Mouse (Mus musculus) B cell, adult 2 months (primary cell): ENCODE measurements around the gene Osbpl10.

Experiments
- DNase-seq, 2 experiments: peaks; one replicate each; pipeline ENCODE4 v3.0.0; 2022

The Osbpl10 gene

GRCm38 (mm10) chr9:115169591-115169990, 191.2 kb downstream of the Osbpl10 start:
- no peak for DNase-seq

GRCm38 (mm10) chr9:115172096-115172495, 193.7 kb downstream of the Osbpl10 start:
- no peak for DNase-seq

GRCm38 (mm10) chr9:115179154-115179553, 200.8 kb downstream of the Osbpl10 start:
- no peak for DNase-seq

GRCm38 (mm10) chr9:115179935-115180334, 201.6 kb downstream of the Osbpl10 start:
- DNase-seq = no peak

- DNase-seq = no peak
Observed at GRCm38 (mm10) chr9:115186402-115186801, 208.0 kb downstream of the Osbpl10 start.

GRCm38 (mm10) chr9:115190376-115190942, 212.1 kb downstream of the Osbpl10 start:
- no peak for DNase-seq

- DNase-seq = no peak
Observed at GRCm38 (mm10) chr9:115192890-115193289, 214.5 kb downstream of the Osbpl10 start.

GRCm38 (mm10) chr9:115197082-115197481, 218.7 kb downstream of the Osbpl10 start:
- no peak for DNase-seq

GRCm38 (mm10) chr9:115200166-115200862, 221.9 kb downstream of the Osbpl10 start:
- DNase-seq = no peak

- DNase-seq = no peak
Observed at GRCm38 (mm10) chr9:115201264-115201663, 222.9 kb downstream of the Osbpl10 start.

- no peak for DNase-seq
Observed at GRCm38 (mm10) chr9:115203136-115203535, 224.8 kb downstream of the Osbpl10 start.

GRCm38 (mm10) chr9:115205491-115205890, 227.1 kb downstream of the Osbpl10 start:
- peak; percentile 58 to 65 for DNase-seq

- DNase-seq = no peak
Observed at GRCm38 (mm10) chr9:115206219-115206618, 227.8 kb downstream of the Osbpl10 start.

GRCm38 (mm10) chr9:115209737-115210136, 231.4 kb downstream of the Osbpl10 start:
- no peak for DNase-seq

GRCm38 (mm10) chr9:115210535-115210934, 232.2 kb downstream of the Osbpl10 start:
- DNase-seq = no peak

- DNase-seq = no peak
Observed at GRCm38 (mm10) chr9:115213755-115214264, 235.4 kb downstream of the Osbpl10 start.

- DNase-seq = no peak
Observed at GRCm38 (mm10) chr9:115214572-115215571, 236.5 kb downstream of the Osbpl10 start.

GRCm38 (mm10) chr9:115215830-115216701, 237.7 kb downstream of the Osbpl10 start:
- no peak for DNase-seq

GRCm38 (mm10) chr9:115217984-115218383, 239.6 kb downstream of the Osbpl10 start:
- no peak for DNase-seq

- no peak for DNase-seq
Observed at GRCm38 (mm10) chr9:115220466-115220865, 242.1 kb downstream of the Osbpl10 start.

GRCm38 (mm10) chr9:115221265-115221664, 242.9 kb downstream of the Osbpl10 start:
- DNase-seq = no peak

GRCm38 (mm10) chr9:115224744-115225354, 246.5 kb downstream of the Osbpl10 start:
- DNase-seq = no peak
